Mouse (Mus musculus): ENCODE measurements around the gene Slc25a13. TPM values are rescaled to one million over a fixed set of nuclear protein-coding genes. Genes with fewer than 3 reads are reported as not detected.

Gene Slc25a13
- polyA plus RNA-seq, 1 experiment from 2014 or later: 19.1 TPM

DNA sequence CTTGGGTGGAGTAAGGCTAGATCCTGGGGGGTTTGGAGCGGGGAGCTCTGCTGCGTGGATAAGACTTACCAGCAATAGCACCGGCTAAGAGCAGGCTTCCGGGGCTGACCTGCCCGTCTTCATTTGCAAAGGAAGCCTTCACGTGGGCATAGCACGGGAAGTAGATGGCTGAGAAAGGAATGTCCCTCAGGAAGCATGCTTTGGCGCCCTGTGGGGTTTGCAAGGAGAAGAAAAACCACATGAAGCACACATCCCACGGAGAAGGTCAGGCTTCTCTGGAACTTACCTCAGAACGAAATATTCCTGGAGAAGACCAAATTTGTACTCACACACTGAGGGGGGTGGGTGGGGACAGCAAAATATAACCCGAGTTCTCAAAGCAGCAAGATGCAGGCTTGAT lies 164.3 kb downstream of the Slc25a13 start:
- no peak overlapping the region for H3K4me2 ChIP-seq (replicated peaks)
- H3K4me1 ChIP-seq: no peaks in the 10 kb centered on the region
- no peak overlapping the region for H3K9ac ChIP-seq
- no peak overlapping the region for H3K27ac ChIP-seq
- no peaks in the 10 kb centered on the region for H3K9me3 ChIP-seq (replicated peaks)
- WGBS: 65% methylated on average over 11 of the region's 11 CpGs
- H3K27me3 ChIP-seq: no peaks in the 10 kb centered on the region
- ATAC-seq (ENCODE audit: low FRiP score): no peak
- H3K36me3 ChIP-seq: no peaks in the 10 kb centered on the region
- H3K4me3 ChIP-seq: no peak overlapping the region

DNA sequence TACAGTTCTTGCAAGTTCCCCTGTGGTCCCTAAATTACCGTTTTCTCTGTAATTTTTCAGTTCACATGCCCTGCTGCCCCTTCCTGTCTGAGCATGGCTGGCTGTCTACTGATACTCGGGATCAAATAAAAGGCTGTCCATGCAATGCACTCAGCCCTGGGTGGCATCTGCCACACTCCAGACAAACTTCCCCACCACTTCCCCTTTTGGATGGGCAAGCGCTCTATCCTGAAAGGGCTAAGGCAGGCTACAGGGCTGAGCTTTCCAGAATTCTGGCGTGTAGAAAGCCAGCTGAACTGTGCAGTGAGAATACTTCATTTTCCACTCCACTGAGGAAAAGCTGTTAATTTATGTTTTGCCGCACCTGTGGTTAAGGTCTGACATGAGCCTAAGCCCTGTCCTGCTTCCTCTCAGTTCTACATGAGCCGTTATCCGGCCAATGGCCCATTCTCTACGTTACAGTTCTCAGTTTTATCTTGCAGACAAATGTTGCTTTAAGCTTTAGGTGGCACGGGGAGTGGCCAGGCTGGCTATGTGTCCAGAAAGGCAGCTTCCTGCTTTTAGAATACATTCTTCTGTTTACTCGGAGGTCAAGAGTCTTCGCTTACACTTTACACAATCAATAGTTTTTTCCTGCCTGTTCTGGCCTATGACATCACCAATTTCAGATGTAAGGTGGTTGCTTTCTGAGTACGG lies 170.1 kb downstream of the Slc25a13 start:
- no peak for ATAC-seq (ENCODE audit: low FRiP score)
- H3K4me3 ChIP-seq: no peak overlapping the region
- H3K4me2 ChIP-seq (replicated peaks): no peak overlapping the region
- no peak overlapping the region for H3K27ac ChIP-seq
- 75% methylated on average over 12 of the region's 12 CpGs for WGBS
- no peak overlapping the region for H3K9ac ChIP-seq
- no peaks in the 10 kb centered on the region for H3K27me3 ChIP-seq
- H3K9me3 ChIP-seq (replicated peaks): no peaks in the 10 kb centered on the region
- H3K4me1 ChIP-seq: no peaks in the 10 kb centered on the region
- H3K36me3 ChIP-seq: no peaks in the 10 kb centered on the region

DNA sequence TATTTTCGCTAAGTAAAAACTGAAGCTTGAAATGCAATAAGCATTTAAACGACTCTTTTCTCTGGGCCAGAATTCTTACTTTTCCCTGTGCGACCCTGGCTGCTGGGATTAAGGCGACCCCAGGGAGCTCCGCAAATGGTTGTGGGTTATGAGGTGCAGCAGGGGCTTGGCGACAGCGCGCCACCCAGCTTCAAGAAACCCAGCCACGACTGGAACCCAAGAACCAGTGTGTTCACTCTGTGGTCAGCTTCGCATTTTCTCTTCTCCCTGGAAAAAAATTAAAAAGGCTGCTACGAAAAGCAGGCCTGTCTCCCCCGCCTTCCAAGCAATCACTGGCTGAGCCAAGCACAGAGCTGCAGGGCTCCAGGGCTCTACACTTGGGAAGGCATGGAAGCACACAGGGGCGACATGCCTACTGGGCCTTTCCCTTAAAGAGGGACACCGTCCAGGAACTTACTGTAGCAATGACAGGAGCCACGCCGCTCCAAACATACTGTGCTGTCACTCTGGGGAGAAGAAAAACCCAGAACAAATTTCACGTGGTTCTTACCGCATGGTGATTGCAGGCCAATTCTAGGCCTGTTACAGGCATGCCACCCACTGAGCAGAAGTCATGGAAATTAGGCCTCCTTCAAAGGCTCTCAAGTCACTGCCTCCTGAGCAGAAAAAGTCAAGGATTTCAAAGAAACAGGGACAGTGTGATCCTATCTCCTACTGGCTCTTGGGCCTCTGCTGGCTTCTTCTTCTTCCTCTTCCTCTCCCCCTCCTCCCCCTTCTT lies 178.0 kb downstream of the Slc25a13 start:
- H3K9ac ChIP-seq: no peak overlapping the region
- no peaks in the 10 kb centered on the region for H3K36me3 ChIP-seq
- H3K4me3 ChIP-seq: no peak overlapping the region
- no peaks in the 10 kb centered on the region for H3K27me3 ChIP-seq
- no peak overlapping the region; the same call in 1 of the 2 replicates for H3K4me2 ChIP-seq (replicated peaks)
- 29% methylated on average over 18 of the region's 18 CpGs for WGBS
- H3K27ac ChIP-seq: no peak overlapping the region
- no peak for ATAC-seq (ENCODE audit: low FRiP score)
- peaks cover 8% of the 10 kb centered on the region; the same call in 1 of the 2 replicates for H3K4me1 ChIP-seq
- H3K9me3 ChIP-seq (replicated peaks): no peaks in the 10 kb centered on the region

DNA sequence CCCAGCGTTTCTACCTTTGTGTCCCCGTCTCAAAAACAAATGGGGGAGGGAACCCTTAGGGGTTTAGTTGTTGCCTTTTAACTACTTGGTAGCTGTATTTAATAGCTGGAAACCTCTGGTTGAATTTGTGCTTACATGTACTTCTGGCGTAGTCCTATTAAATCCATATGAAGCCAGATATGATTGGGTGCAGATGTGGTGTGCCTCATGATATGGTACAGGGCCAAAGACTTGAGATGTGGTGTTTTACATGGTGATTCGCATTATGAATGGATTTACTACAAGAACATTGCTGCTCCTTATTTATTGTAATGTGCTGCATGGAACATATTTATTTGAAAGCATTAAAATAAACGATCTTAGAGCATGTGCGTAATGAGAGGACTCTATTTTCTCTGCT lies 189.3 kb downstream of the Slc25a13 start:
- no peak overlapping the region for H3K27ac ChIP-seq
- H3K4me1 ChIP-seq: peaks cover 3% of the 10 kb centered on the region; the same call in 1 of the 2 replicates
- 85% methylated on average over 6 of the region's 6 CpGs for WGBS
- no peaks in the 10 kb centered on the region for H3K9me3 ChIP-seq (replicated peaks)
- no peaks in the 10 kb centered on the region for H3K36me3 ChIP-seq
- H3K27me3 ChIP-seq: no peaks in the 10 kb centered on the region
- H3K9ac ChIP-seq: no peak overlapping the region
- H3K4me2 ChIP-seq (replicated peaks): no peak overlapping the region
- H3K4me3 ChIP-seq: no peak overlapping the region
- ATAC-seq (ENCODE audit: low FRiP score): no peak

DNA sequence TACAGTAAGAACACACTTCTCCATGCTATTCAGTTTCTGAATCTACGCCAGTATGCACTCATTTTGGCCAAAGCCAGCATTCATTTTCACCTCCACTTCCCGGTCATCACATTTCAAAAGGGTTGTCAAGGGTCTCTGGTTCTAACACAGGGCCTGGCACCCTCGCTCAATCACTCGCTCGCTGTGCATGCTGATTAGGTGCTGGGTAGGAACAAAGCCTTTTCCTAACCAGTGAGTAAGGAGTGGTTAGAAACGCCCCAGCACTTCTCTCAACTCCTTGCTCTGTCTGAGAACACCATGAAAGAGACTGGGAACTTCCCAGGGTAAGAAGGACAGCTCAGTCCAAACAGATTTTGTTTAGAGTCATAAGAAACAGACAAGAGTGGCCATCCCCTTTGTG lies 193.0 kb downstream of the Slc25a13 start:
- WGBS: 32% methylated on average over 6 of the region's 6 CpGs
- Histone ChIP-seq H3K4me1 (peaks cover 3% of the 10 kb centered on the region; the same call in 1 of the 2 replicates), H3K4me2 (replicated peaks) (no peak overlapping the region), H3K4me3 (no peak overlapping the region), H3K9me3 (replicated peaks) (no peaks in the 10 kb centered on the region), H3K27ac (no peak overlapping the region), H3K27me3 (no peaks in the 10 kb centered on the region), H3K36me3 (no peaks in the 10 kb centered on the region), H3K9ac (no peak overlapping the region)
- ATAC-seq (ENCODE audit: low FRiP score): no peak

DNA sequence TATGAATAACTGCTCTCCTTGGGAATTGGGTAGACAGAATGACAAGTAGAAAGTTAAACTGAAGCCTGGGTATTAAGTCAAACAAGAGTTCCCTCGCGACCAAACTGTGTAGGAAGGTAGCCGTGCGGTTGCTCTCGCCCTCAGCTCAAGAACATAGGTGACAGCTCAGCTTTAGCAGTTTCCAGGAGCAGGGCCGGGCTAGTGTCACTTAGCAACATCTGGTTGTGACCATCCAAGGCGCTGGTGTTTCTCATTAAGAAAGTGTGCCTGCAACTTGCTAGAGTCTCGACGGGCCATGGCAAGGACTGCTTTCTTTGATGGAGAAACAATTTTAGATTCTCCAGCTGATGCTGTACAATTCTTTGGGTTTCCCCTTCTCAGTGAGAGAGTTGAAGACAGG lies 200.0 kb downstream of the Slc25a13 start:
- no peaks in the 10 kb centered on the region for H3K9me3 ChIP-seq (replicated peaks)
- no peak overlapping the region for H3K4me2 ChIP-seq (replicated peaks)
- no peak overlapping the region for H3K4me3 ChIP-seq
- no peaks in the 10 kb centered on the region for H3K27me3 ChIP-seq
- no peaks in the 10 kb centered on the region for H3K36me3 ChIP-seq
- WGBS: 47% methylated on average over 9 of the region's 9 CpGs
- no peak overlapping the region for H3K27ac ChIP-seq
- H3K4me1 ChIP-seq: no peaks in the 10 kb centered on the region; the same call in 1 of the 2 replicates
- H3K9ac ChIP-seq: no peak overlapping the region
- no peak for ATAC-seq (ENCODE audit: low FRiP score)

DNA sequence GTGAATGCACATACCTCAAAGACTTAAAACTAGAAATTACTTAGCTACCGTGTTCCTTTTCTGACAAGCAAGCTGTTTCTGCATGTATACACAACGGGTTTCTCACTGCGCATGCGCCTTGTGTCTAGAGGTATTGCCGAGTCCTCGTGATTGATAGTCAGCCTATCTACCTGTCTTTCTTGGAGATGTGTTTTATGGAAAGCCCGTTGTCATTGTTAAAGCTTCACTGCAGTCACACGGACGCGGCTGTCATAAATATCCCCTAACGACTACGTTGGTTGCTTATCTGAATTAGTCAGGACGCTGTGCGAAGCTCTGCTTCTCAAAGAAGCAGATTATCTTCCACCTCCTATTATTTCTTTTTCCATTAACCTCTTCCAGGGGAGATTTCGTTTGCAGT lies 201.4 kb downstream of the Slc25a13 start:
- Histone ChIP-seq H3K36me3 (no peaks in the 10 kb centered on the region), H3K4me1 (no peaks in the 10 kb centered on the region; the same call in 1 of the 2 replicates), H3K9ac (no peak overlapping the region), H3K4me2 (replicated peaks) (no peak overlapping the region), H3K27me3 (no peaks in the 10 kb centered on the region), H3K27ac (no peak overlapping the region), H3K9me3 (replicated peaks) (no peaks in the 10 kb centered on the region), H3K4me3 (no peak overlapping the region)
- ATAC-seq (ENCODE audit: low FRiP score): no peak
- 79% methylated on average over 15 of the region's 15 CpGs for WGBS

DNA sequence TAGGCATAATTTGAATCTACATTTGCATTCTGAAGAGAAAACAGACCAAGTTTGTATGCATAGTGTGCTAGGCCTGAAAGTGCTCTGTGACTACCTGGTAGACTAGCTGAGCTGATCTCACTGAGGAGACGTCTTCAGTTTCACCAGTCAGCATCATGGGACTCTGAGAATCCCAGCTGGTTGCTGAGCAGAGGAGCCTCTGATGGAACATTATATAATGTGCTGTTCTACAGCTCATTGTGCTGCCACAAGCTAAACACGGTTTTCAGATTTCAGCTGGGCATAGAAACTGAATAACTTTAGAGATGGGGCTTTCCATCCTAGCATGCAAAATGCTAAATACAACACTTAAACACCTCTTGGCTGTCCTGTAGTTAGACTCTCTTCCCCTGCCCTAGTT lies 205.6 kb downstream of the Slc25a13 start:
- 78% methylated on average over 2 of the region's 2 CpGs for WGBS
- no peak for ATAC-seq (ENCODE audit: low FRiP score)

DNA sequence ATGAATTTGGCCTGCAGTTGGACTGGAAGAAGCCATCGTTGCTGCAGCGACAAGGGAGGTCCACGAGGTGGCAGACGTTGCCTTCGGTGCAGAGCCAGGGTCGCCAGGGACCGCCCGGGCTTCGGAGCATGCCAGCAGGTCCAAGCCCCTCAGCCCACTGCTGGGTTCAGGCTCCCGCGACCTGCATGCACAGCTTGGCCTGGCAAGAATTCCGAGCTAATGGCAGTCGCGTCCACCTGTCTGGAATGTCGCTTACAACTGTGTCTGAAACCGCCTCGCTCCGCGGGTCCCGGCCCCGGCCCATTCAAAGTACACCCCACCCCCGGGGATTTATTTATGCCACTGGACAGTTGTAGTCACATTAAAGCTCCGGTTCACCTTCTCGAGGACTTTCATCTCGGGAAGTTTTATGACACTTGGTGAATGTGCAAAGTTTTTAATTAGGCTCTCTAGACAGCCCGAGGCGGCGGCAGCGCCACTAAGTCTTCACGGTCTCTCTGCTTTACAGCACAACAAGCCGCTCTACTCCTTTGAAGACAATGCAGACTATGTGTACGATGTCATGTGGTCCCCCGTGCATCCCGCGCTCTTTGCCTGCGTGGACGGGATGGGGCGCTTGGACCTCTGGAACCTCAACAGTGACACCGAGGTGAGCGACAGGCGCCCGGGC lies 211.1 kb downstream of the Slc25a13 start:
- H3K4me2 ChIP-seq (replicated peaks): peak overlapping the region; percentile 92
- H3K27ac ChIP-seq: no peak overlapping the region
- ATAC-seq (ENCODE audit: low FRiP score): peak; percentile 98
- 0 out of 2 replicates have a peak, but pooled peaks cover 3% of the 10 kb centered on the region for H3K4me1 ChIP-seq
- 4% methylated on average over 42 of the region's 42 CpGs for WGBS
- H3K36me3 ChIP-seq: no peaks in the 10 kb centered on the region
- H3K4me3 ChIP-seq: peak overlapping the region; percentile 49
- no peaks in the 10 kb centered on the region for H3K27me3 ChIP-seq
- H3K9ac ChIP-seq: peak overlapping the region; percentile 55
- H3K9me3 ChIP-seq (replicated peaks): no peaks in the 10 kb centered on the region

More for the DNA sequence above, 205.6 kb downstream of the Slc25a13 start:
- H3K9me3 ChIP-seq (replicated peaks): no peaks in the 10 kb centered on the region
- H3K4me3 ChIP-seq: no peak overlapping the region
- no peaks in the 10 kb centered on the region for H3K36me3 ChIP-seq
- no peak overlapping the region for H3K27ac ChIP-seq
- H3K9ac ChIP-seq: no peak overlapping the region
- H3K27me3 ChIP-seq: no peaks in the 10 kb centered on the region
- no peak overlapping the region for H3K4me2 ChIP-seq (replicated peaks)
- no peaks in the 10 kb centered on the region for H3K4me1 ChIP-seq

DNA sequence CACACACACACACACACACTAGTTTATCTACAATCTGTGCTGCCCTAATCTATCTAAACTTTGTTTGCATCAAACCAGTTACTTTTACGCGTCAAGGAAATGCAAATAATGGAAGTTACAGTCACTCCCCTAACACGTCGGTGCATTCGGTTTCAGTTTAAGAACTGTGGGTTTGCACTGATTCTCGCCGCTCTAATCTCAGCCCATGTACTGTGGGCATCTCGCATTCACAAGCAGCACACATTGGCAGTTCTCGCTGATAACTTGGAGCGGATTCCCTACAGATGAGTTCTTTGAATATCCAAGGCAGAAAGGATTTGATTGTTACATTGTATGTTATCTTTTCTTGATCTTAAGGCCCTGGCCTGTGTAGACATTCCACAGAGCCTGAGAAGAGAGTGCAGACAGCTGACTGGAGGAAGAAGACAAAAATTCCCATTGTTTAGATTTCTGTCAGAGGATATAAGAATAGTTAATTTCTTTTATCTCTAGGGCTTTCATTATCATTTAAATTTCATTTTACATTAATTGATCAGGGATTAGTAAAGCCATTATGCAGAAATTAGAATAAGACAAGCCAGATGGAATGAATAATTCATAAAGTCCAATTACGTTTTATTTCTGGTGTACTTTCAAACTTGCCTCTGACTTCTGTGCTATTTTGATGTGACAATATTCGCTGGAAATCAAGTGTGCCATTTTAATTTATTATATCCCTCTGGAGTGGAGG lies 212.1 kb downstream of the Slc25a13 start:
- 65% methylated on average over 12 of the region's 12 CpGs for WGBS
- H3K27me3 ChIP-seq: 0 out of 2 replicates have a peak, but pooled peaks cover 2% of the 10 kb centered on the region
- 0 out of 2 replicates have a peak, but pooled peaks cover 3% of the 10 kb centered on the region for H3K4me1 ChIP-seq
- no peak for ATAC-seq (ENCODE audit: low FRiP score)
- no peak overlapping the region for H3K27ac ChIP-seq
- no peak overlapping the region for H3K4me3 ChIP-seq
- H3K9ac ChIP-seq: no peak overlapping the region
- H3K36me3 ChIP-seq: no peaks in the 10 kb centered on the region
- no peak overlapping the region for H3K4me2 ChIP-seq (replicated peaks)
- no peaks in the 10 kb centered on the region for H3K9me3 ChIP-seq (replicated peaks)

DNA sequence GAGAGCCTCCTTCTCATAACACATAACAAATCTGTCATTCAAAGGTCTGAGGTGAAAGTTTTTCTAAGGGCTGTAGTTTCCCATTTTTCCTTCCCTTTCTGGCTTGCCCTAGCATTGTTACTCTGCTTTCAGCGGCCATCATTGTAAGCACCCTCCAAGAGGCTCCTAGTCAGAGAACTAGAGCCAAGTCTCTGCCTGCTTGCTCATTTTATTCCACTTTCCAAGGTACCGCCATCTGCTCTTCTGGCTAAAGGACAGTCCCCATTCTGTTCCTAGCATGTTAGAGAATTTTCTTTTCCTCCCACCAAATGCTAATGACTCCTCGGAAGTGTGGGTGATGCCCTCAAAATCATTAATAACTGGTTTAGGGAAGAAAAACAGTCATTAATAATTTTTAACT lies 214.9 kb downstream of the Slc25a13 start:
- 78% methylated on average over 3 of the region's 3 CpGs for WGBS

DNA sequence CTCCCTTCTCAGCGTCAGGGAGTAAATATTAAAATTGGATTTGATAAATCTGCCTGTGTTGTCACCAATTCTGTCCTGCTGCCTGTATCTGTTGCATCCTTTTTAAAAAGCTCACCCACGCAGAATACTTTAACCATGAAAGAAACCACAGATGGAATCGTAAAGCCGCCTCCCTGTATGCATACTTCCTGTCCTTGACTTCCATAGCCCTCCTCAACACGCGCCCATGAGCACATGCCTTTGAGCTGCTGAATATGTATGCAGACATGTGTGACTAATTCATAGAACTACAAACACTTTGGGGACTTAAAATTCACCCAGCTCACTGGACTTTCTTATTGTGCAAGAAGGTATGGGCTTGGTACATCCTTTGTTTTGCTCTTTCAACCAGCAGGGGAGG lies 219.4 kb downstream of the Slc25a13 start:
- Histone ChIP-seq H3K27me3 (0 out of 2 replicates have a peak, but pooled peaks cover 2% of the 10 kb centered on the region), H3K4me3 (no peak overlapping the region), H3K4me2 (replicated peaks) (no peak overlapping the region), H3K27ac (no peak overlapping the region), H3K9ac (no peak overlapping the region), H3K4me1 (peaks cover 7% of the 10 kb centered on the region), H3K9me3 (replicated peaks) (no peaks in the 10 kb centered on the region), H3K36me3 (no peaks in the 10 kb centered on the region)
- WGBS: 38% methylated on average over 6 of the region's 6 CpGs
- no peak for ATAC-seq (ENCODE audit: low FRiP score)

More for the DNA sequence above, 214.9 kb downstream of the Slc25a13 start:
- ATAC-seq (ENCODE audit: low FRiP score): no peak
- no peak overlapping the region for H3K4me2 ChIP-seq (replicated peaks)
- no peak overlapping the region for H3K9ac ChIP-seq
- H3K4me3 ChIP-seq: no peak overlapping the region
- H3K27me3 ChIP-seq: 0 out of 2 replicates have a peak, but pooled peaks cover 2% of the 10 kb centered on the region
- no peaks in the 10 kb centered on the region for H3K9me3 ChIP-seq (replicated peaks)
- H3K27ac ChIP-seq: no peak overlapping the region
- no peaks in the 10 kb centered on the region for H3K36me3 ChIP-seq
- H3K4me1 ChIP-seq: peaks cover 9% of the 10 kb centered on the region; the same call in 1 of the 2 replicates
